Mouse (Mus musculus) lung, embryonic 15.5 days (tissue): ENCODE measurements around the gene Repin1. TPM values are rescaled to one million over a fixed set of nuclear protein-coding genes. Genes with fewer than 3 reads are reported as not detected.
A peak's percentile ranks its signal among the peaks of the same experiment; 100 is the strongest.

Experiments
- ATAC-seq: fragments of 200-750 bp; cut with Nextera tagmentation; 2 replicates; pipeline ENCODE4 v1.8.0; 2017; ENCODE audit warnings: moderate number of reproducible peaks, borderline replicate concordance; ENCODE audit not compliant: low FRiP score, low TSS enrichment; ENCODE audit errors: extremely low read depth
- H3K27ac ChIP-seq: fragments of 300-500 bp; sonication (generic); 2 replicates; pipeline ENCODE4 v1.5.1; 2015; ENCODE audit warnings: moderate library complexity, mild to moderate bottlenecking, inconsistent platforms
- H3K27me3 ChIP-seq: fragments of 300-500 bp; sonication (generic); 2 replicates; pipeline ENCODE4 v1.6.1; 2015; ENCODE audit warnings: inconsistent platforms
- H3K36me3 ChIP-seq: fragments of 300-500 bp; sonication (generic); 2 replicates; pipeline ENCODE4 v1.6.1; 2015; ENCODE audit warnings: inconsistent platforms
- H3K4me1 ChIP-seq: fragments of 300-500 bp; sonication (generic); 2 replicates; pipeline ENCODE4 v1.6.1; 2015; ENCODE audit warnings: inconsistent platforms
- H3K4me2 ChIP-seq: fragments of 300-500 bp; sonication (generic); 2 replicates; pipeline ENCODE4 v1.6.1; 2015; ENCODE audit warnings: inconsistent platforms, mild to moderate bottlenecking, moderate library complexity
- H3K4me3 ChIP-seq: fragments of 300-500 bp; sonication (generic); 2 replicates; pipeline ENCODE4 v1.5.1; 2015; ENCODE audit warnings: mild to moderate bottlenecking, inconsistent platforms
- H3K9ac ChIP-seq: fragments of 300-500 bp; sonication (generic); 2 replicates; pipeline ENCODE4 v1.6.1; 2015; ENCODE audit warnings: inconsistent platforms
- H3K9me3 ChIP-seq: fragments of 300-500 bp; sonication (generic); 2 replicates; pipeline ENCODE4 v1.6.1; 2016; ENCODE audit warnings: inconsistent platforms
- WGBS: fragments of 180-500 bp; shearing (Covaris S2); methylation state at CpG from one replicate; pipeline ENCODE4 v1.1.7; 2015; 5-methylcytosine and 5-hydroxymethylcytosine counted together
- polyA plus RNA-seq: library from polyadenylated mRNA; unstranded; fragments of >200 nt; fragmentation: Nextera tagmentation; extraction: Ambion mirVana; gene quantifications from 2 replicates; pipeline ENCODE4 v1.2.1, GENCODE M21; 2015

The Repin1 gene
- polyA plus RNA-seq, 1 experiment from 2014 or later: 30.9 TPM

GRCm38 (mm10) chr6:48582037-48582436 lies 11.6 kb upstream of the Repin1 start:
- ATAC-seq: no peak
- no peak overlapping the region for H3K9ac ChIP-seq
- no peak overlapping the region for H3K4me2 ChIP-seq
- 67% methylated on average over 3 of the region's 3 CpGs for WGBS
- H3K9me3 ChIP-seq: no peaks in the 10 kb centered on the region
- H3K27me3 ChIP-seq: no peaks in the 10 kb centered on the region
- peaks cover 11% of the 10 kb centered on the region; the same call in 1 of the 2 replicates for H3K4me1 ChIP-seq
- H3K36me3 ChIP-seq: no peaks in the 10 kb centered on the region
- no peak overlapping the region for H3K4me3 ChIP-seq
- H3K27ac ChIP-seq: no peak overlapping the region

- ATAC-seq: no peak
- H3K9me3 ChIP-seq: no peaks in the 10 kb centered on the region
- H3K27me3 ChIP-seq: no peaks in the 10 kb centered on the region
- no peak within 1 kb of the TSS for H3K9ac ChIP-seq
- WGBS: 18% methylated on average over 6 of the region's 6 CpGs
- H3K4me1 ChIP-seq: peaks cover 6% of the 10 kb centered on the region
- H3K36me3 ChIP-seq: no peaks in the 10 kb centered on the region
- H3K27ac ChIP-seq: no peak within 1 kb of the TSS
- no peak within 1 kb of the TSS for H3K4me2 ChIP-seq
- H3K4me3 ChIP-seq: no peak within 1 kb of the TSS
Measured at GRCm38 (mm10) chr6:48589194-48589750, 4.4 kb upstream of the Repin1 start, which contains the start of gene Gm45021. Gm45021 (plus strand) TSS chr6:48589610.

GRCm38 (mm10) chr6:48591221-48591845 lies 2.4 kb upstream of the Repin1 start:
- Histone ChIP-seq H3K9me3 (peaks cover 3% of the 10 kb centered on the region), H3K9ac (no peak overlapping the region), H3K4me2 (no peak overlapping the region), H3K36me3 (peaks cover 10% of the 10 kb centered on the region), H3K4me1 (peaks cover 14% of the 10 kb centered on the region), H3K27ac (no peak overlapping the region), H3K4me3 (no peak overlapping the region), H3K27me3 (no peaks in the 10 kb centered on the region)
- WGBS: 83% methylated on average over 3 of the region's 3 CpGs
- ATAC-seq: no peak

GRCm38 (mm10) chr6:48591871-48592270 lies 1.8 kb upstream of the Repin1 start:
- Histone ChIP-seq H3K4me2 (no peak overlapping the region), H3K27ac (no peak overlapping the region), H3K9me3 (peaks cover 9% of the 10 kb centered on the region), H3K4me3 (no peak overlapping the region), H3K27me3 (no peaks in the 10 kb centered on the region), H3K36me3 (peaks cover 16% of the 10 kb centered on the region), H3K9ac (no peak overlapping the region), H3K4me1 (peaks cover 14% of the 10 kb centered on the region)
- ATAC-seq: no peak
- WGBS: 86% methylated on average over 6 of the region's 6 CpGs

- Histone ChIP-seq H3K9me3 (peaks cover 20% of the 10 kb centered on the region), H3K4me1 (peaks cover 14% of the 10 kb centered on the region), H3K4me3 (peak overlapping the region; percentile 92), H3K9ac (peak overlapping the region; percentile 95), H3K36me3 (peaks cover 38% of the 10 kb centered on the region), H3K27me3 (no peaks in the 10 kb centered on the region), H3K27ac (peak overlapping the region; percentile 86), H3K4me2 (peak overlapping the region; percentile 80)
- ATAC-seq: peak; percentile 48; the same call in 1 of the 2 replicates
- 2% methylated on average over 35 of the region's 41 CpGs for WGBS
Measured at GRCm38 (mm10) chr6:48594043-48594738, 508 bp downstream of the Repin1 start.

- Histone ChIP-seq H3K9ac (no peak overlapping the region), H3K4me3 (peak overlapping the region; percentile 92), H3K27me3 (no peaks in the 10 kb centered on the region), H3K27ac (no peak overlapping the region), H3K36me3 (peaks cover 48% of the 10 kb centered on the region), H3K9me3 (peaks cover 20% of the 10 kb centered on the region), H3K4me1 (peaks cover 14% of the 10 kb centered on the region), H3K4me2 (peak overlapping the region; percentile 80)
- WGBS: 45% methylated on average over 1 of the region's 1 CpGs
- no peak for ATAC-seq
Measured at GRCm38 (mm10) chr6:48595278-48595677, 1.6 kb downstream of the Repin1 start.

GRCm38 (mm10) chr6:48596545-48597232 lies 3.0 kb downstream of the Repin1 start:
- Histone ChIP-seq H3K9me3 (peaks cover 20% of the 10 kb centered on the region), H3K4me2 (no peak overlapping the region), H3K27me3 (no peaks in the 10 kb centered on the region), H3K27ac (no peak overlapping the region), H3K4me1 (peaks cover 17% of the 10 kb centered on the region), H3K36me3 (peaks cover 48% of the 10 kb centered on the region), H3K9ac (no peak overlapping the region), H3K4me3 (no peak overlapping the region)
- WGBS: 95% methylated on average over 45 of the region's 45 CpGs
- ATAC-seq: no peak

GRCm38 (mm10) chr6:48597233-48597625 lies 3.5 kb downstream of the Repin1 start:
- Histone ChIP-seq H3K9me3 (peaks cover 20% of the 10 kb centered on the region), H3K27me3 (no peaks in the 10 kb centered on the region), H3K36me3 (peaks cover 48% of the 10 kb centered on the region), H3K4me2 (no peak overlapping the region), H3K27ac (no peak overlapping the region), H3K4me3 (no peak overlapping the region), H3K9ac (no peak overlapping the region), H3K4me1 (peaks cover 17% of the 10 kb centered on the region)
- ATAC-seq: no peak
- 96% methylated on average over 27 of the region's 27 CpGs for WGBS

GRCm38 (mm10) chr6:48600594-48600993 lies 6.9 kb downstream of the Repin1 start:
- no peak overlapping the region for H3K9ac ChIP-seq
- no peaks in the 10 kb centered on the region for H3K27me3 ChIP-seq
- 90% methylated on average over 1 of the region's 1 CpGs for WGBS
- H3K27ac ChIP-seq: no peak overlapping the region
- H3K36me3 ChIP-seq: peaks cover 45% of the 10 kb centered on the region
- peaks cover 8% of the 10 kb centered on the region for H3K4me1 ChIP-seq
- no peak for ATAC-seq
- H3K4me3 ChIP-seq: no peak overlapping the region
- peaks cover 20% of the 10 kb centered on the region for H3K9me3 ChIP-seq
- H3K4me2 ChIP-seq: no peak overlapping the region

- Histone ChIP-seq H3K27ac (peak within 1 kb of the TSS; percentile 80), H3K4me3 (peak within 1 kb of the TSS; percentile 69), H3K4me2 (peak within 1 kb of the TSS; percentile 86), H3K27me3 (no peaks in the 10 kb centered on the region), H3K9me3 (peaks cover 16% of the 10 kb centered on the region), H3K4me1 (peaks cover 8% of the 10 kb centered on the region), H3K36me3 (peaks cover 36% of the 10 kb centered on the region), H3K9ac (peak within 1 kb of the TSS; percentile 78)
- ATAC-seq: peak; percentile 99
- 4% methylated on average over 42 of the region's 42 CpGs for WGBS
Measured at GRCm38 (mm10) chr6:48601271-48602079, 7.8 kb downstream of the Repin1 start, which contains the start of gene Zfp775. Zfp775 (plus strand) TSS chr6:48602063.
